Mouse (Mus musculus): ENCODE measurements around the gene Cadps. TPM values are rescaled to one million over a fixed set of nuclear protein-coding genes. Genes with fewer than 3 reads are reported as not detected.

The Cadps gene
- polyA plus RNA-seq, 1 experiment from 2014 or later = 0.62 TPM

DNA sequence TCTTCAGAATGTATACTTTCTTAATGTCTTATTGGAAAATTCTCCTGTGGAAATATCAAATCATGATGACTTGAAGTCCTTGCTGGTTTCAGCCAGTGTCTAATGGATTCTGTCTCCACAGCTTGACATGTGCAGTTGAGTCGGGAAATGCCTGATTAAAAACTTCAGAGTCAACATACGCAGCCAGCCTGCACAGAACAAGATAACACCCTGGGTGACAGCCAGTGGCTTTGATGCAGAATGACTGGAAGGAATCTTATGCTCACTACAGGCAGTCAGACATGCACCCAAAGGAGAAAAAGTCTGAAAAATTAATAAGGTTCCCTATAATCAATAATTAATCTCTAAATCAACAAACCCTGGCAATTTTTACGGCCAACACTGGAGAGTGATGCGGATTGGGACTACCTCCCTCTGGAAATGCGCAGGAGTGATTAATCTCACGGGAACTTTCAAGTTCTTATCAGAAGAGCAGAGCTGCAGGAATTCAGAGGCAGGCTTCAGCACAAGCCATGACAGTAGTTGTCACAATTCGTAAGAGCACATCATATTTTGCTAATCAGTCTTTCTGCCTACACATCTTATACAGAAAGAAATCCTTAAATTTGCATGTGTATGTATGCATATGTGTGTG is 185.6 kb downstream of the Cadps start:
- Histone ChIP-seq H3K4me3 (ENCODE audit: low read depth, low read length) (no peak overlapping the region), H3K27ac (ENCODE audit: low read depth, low read length) (no peak overlapping the region), H3K27me3 (replicated peaks; ENCODE audit: control insufficient read depth, insufficient read depth, low read length) (no peaks in the 10 kb centered on the region), H3K9me3 (ENCODE audit: control insufficient read depth, low read length) (no peaks in the 10 kb centered on the region), H3K4me2 (no peak overlapping the region), H3K9ac (ENCODE audit: low read depth, low read length) (no peak overlapping the region), H3K4me1 (replicated peaks; ENCODE audit: control insufficient read depth, insufficient read depth, low read length) (no peaks in the 10 kb centered on the region), H3K36me3 (ENCODE audit: control insufficient read depth, insufficient read depth, low read length) (no peaks in the 10 kb centered on the region)
- ATAC-seq (replicated peaks; ENCODE audit: low FRiP score) (no peak), DNase-seq (ENCODE audit: low spot score) (no peak)
- 45% methylated on average over 7 of the region's 7 CpGs for WGBS

DNA sequence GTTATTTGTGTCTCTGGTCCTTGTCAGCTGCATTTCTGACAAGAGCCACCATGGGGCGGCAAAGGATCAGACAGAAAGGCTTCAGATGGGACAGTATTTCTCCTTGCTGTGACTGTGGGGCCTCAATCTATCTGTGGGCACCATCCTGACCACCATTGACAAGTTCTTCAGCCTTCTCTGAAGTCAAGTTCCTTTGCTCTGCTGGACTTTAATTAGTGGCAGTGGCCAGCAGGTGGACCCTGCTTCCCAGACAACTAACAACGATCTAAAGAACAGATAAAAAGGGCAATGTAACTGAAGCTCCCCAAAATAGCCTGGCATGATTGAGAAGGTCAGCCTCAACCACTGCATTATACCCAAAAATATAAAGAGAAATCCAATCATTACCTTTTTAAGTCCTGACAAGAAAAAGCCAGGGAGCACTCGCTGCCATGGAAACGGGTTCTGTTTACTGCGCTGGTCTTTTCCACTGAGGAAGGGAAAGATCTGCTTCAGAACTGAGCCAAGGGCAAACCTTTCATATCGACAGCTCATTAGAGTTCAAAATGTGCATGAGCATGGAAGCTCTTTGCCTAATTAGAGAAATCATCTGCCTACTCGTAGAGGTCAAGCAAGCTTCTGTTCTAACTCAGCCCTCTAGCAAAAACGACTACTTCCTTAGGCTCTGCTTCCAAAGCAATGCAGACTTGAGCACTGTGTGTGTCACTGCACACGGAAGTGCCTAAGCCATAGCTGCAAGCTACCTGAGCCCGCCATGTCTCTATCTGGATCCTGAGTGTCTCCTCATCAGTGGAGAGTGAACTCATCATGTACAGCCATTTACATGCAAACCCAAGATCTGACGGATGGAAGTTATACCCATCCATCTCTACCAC is 198.4 kb downstream of the Cadps start:
- Histone ChIP-seq H3K4me3 (ENCODE audit: low read depth, low read length) (no peak overlapping the region), H3K36me3 (ENCODE audit: control insufficient read depth, insufficient read depth, low read length) (no peaks in the 10 kb centered on the region), H3K4me1 (replicated peaks; ENCODE audit: control insufficient read depth, insufficient read depth, low read length) (no peaks in the 10 kb centered on the region), H3K27ac (ENCODE audit: low read depth, low read length) (no peak overlapping the region), H3K4me2 (no peak overlapping the region), H3K9ac (ENCODE audit: low read depth, low read length) (no peak overlapping the region), H3K27me3 (replicated peaks; ENCODE audit: control insufficient read depth, insufficient read depth, low read length) (no peaks in the 10 kb centered on the region), H3K9me3 (ENCODE audit: control insufficient read depth, low read length) (no peaks in the 10 kb centered on the region)
- WGBS = 68% methylated on average over 11 of the region's 11 CpGs
- ATAC-seq (replicated peaks; ENCODE audit: low FRiP score) = no peak
- no peak for DNase-seq (ENCODE audit: low spot score)

DNA sequence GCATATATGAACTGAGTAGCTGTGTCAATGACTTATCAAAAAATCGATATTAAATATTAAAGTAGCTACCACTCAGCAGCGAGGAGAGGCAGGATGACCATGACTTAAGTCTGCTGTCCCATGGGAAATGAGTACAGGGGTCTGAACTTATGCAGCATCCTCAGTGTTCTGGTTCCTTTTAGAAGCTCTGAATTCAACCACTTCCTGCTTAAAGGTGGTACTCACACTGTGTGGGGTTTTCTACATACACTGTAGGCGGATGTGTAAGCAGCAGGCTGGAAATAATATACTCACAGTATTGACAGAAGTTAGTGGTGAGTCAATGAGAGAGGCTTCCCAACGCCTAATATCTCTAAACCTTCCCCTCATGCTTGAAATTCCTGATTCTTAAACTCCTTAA is 215.9 kb downstream of the Cadps start:
- DNase-seq (ENCODE audit: low spot score) = no peak
- WGBS = 71% methylated on average over 4 of the region's 4 CpGs
- no peak overlapping the region for H3K4me2 ChIP-seq
- ATAC-seq (replicated peaks; ENCODE audit: low FRiP score) = no peak
- H3K4me1 ChIP-seq (replicated peaks; ENCODE audit: control insufficient read depth, insufficient read depth, low read length) = no peaks in the 10 kb centered on the region
- H3K4me3 ChIP-seq (ENCODE audit: low read depth, low read length) = no peak overlapping the region
- H3K9ac ChIP-seq (ENCODE audit: low read depth, low read length) = no peak overlapping the region
- no peaks in the 10 kb centered on the region for H3K27me3 ChIP-seq (replicated peaks; ENCODE audit: control insufficient read depth, insufficient read depth, low read length)
- H3K9me3 ChIP-seq (ENCODE audit: control insufficient read depth, low read length) = no peaks in the 10 kb centered on the region
- no peaks in the 10 kb centered on the region for H3K36me3 ChIP-seq (ENCODE audit: control insufficient read depth, insufficient read depth, low read length)
- H3K27ac ChIP-seq (ENCODE audit: low read depth, low read length) = no peak overlapping the region

DNA sequence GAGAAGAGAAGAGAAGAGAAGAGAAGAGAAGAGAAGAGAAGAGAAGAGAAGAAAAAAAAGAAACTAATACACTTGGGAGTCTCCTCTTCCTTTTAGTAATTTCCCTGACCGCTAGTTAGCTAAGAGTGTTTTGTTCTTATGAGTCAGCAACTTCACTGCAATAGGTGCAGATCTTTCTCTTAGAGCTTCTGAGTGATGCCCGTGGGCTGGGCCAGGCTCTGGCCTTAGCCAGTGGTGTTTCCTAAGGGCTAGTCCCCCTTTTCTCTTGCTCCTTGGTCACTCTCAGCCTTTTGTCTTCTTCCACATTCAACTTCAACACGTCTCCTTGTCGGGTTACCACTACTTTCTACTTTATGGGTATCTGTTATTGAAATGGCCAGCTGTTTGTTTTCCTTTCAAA is 216.7 kb downstream of the Cadps start:
- H3K9me3 ChIP-seq (ENCODE audit: control insufficient read depth, low read length) = no peaks in the 10 kb centered on the region
- H3K9ac ChIP-seq (ENCODE audit: low read depth, low read length) = no peak overlapping the region
- 78% methylated on average over 4 of the region's 4 CpGs for WGBS
- H3K36me3 ChIP-seq (ENCODE audit: control insufficient read depth, insufficient read depth, low read length) = no peaks in the 10 kb centered on the region
- no peaks in the 10 kb centered on the region for H3K4me1 ChIP-seq (replicated peaks; ENCODE audit: control insufficient read depth, insufficient read depth, low read length)
- H3K27ac ChIP-seq (ENCODE audit: low read depth, low read length) = no peak overlapping the region
- ATAC-seq (replicated peaks; ENCODE audit: low FRiP score) (no peak), DNase-seq (ENCODE audit: low spot score) (no peak)
- H3K4me3 ChIP-seq (ENCODE audit: low read depth, low read length) = no peak overlapping the region
- no peak overlapping the region for H3K4me2 ChIP-seq
- no peaks in the 10 kb centered on the region for H3K27me3 ChIP-seq (replicated peaks; ENCODE audit: control insufficient read depth, insufficient read depth, low read length)

DNA sequence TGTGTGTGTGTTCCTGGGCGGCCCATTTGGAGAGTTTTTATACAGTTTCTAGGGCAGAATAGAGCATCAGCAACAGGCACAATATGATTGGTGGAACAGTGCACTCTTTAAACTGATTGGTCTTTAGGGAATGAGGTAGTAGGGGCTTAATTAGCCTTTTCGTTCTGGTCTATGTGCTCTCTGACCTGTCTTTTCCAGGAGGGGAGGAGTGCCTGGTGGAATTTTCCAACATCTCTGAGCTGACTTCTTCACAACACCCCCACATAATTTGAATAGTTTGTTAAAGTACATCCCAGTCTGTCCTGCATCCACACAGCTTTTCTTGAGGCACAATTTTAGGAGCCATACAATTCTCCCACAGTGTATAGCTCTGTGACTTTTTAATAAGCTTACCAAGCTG is 220.8 kb downstream of the Cadps start:
- Histone ChIP-seq H3K9me3 (ENCODE audit: control insufficient read depth, low read length) (no peaks in the 10 kb centered on the region), H3K9ac (ENCODE audit: low read depth, low read length) (no peak overlapping the region), H3K27me3 (replicated peaks; ENCODE audit: control insufficient read depth, insufficient read depth, low read length) (no peaks in the 10 kb centered on the region), H3K27ac (ENCODE audit: low read depth, low read length) (no peak overlapping the region), H3K4me3 (ENCODE audit: low read depth, low read length) (no peak overlapping the region), H3K4me2 (no peak overlapping the region), H3K36me3 (ENCODE audit: control insufficient read depth, insufficient read depth, low read length) (no peaks in the 10 kb centered on the region), H3K4me1 (replicated peaks; ENCODE audit: control insufficient read depth, insufficient read depth, low read length) (no peaks in the 10 kb centered on the region)
- WGBS = 80% methylated on average over 2 of the region's 2 CpGs
- ATAC-seq (replicated peaks; ENCODE audit: low FRiP score) (no peak), DNase-seq (ENCODE audit: low spot score) (no peak)

DNA sequence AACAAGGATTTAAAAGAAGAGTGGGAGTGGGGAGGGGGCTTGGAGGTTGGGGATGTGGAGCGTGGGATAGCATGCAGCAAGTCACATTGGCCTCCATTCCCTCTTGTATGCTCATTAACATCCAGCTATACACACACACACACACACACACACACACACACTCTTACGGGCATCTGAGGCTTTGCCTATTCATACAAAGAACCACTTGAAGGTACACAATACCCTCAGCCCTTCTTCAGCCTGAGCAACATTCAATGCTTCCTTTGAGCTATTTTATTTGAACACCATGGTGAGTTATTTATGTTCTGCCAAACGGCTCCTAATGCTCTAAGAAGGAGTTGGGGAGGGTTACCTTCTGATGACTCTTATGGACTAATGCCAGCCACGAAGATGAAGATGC is 227.6 kb downstream of the Cadps start:
- H3K4me1 ChIP-seq (replicated peaks; ENCODE audit: control insufficient read depth, insufficient read depth, low read length) = no peaks in the 10 kb centered on the region
- H3K9ac ChIP-seq (ENCODE audit: low read depth, low read length) = no peak overlapping the region
- H3K36me3 ChIP-seq (ENCODE audit: control insufficient read depth, insufficient read depth, low read length) = no peaks in the 10 kb centered on the region
- H3K27ac ChIP-seq (ENCODE audit: low read depth, low read length) = no peak overlapping the region
- DNase-seq (ENCODE audit: low spot score) = no peak
- ATAC-seq (replicated peaks; ENCODE audit: low FRiP score) = no peak
- no peaks in the 10 kb centered on the region for H3K9me3 ChIP-seq (ENCODE audit: control insufficient read depth, low read length)
- WGBS = 71% methylated on average over 4 of the region's 4 CpGs
- no peaks in the 10 kb centered on the region for H3K27me3 ChIP-seq (replicated peaks; ENCODE audit: control insufficient read depth, insufficient read depth, low read length)
- no peak overlapping the region for H3K4me2 ChIP-seq
- H3K4me3 ChIP-seq (ENCODE audit: low read depth, low read length) = no peak overlapping the region

DNA sequence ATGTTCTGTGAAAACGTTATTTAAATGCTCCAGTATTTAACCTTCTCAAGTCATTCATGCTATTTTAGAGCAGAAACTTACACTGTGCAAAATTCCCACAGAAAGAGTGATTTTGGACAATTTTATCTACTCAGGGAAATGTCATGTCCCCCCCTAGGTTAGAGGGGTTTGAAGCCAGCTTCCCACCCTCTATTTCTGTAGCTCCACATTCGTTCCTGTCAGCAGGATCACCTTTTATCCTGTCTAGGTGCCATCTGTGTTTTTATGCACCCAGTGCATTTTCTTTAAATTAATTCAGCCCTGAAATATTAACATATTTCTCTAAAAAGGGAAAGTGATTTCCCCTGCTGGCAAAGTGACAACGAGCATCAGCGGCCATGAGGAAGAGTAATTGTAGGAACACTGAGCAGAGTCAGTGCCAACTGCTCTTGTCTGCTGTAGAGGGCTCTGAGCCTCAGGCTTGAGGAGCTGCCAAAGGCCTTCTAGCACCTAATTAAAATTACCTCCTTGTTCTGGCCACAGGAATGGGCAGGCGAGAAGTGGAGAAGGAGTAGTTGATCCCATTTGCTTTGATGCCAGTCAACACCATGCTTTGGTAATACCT is 230.3 kb downstream of the Cadps start:
- 76% methylated on average over 5 of the region's 5 CpGs for WGBS
- no peak for ATAC-seq (replicated peaks; ENCODE audit: low FRiP score)
- no peak overlapping the region for H3K4me3 ChIP-seq (ENCODE audit: low read depth, low read length)
- H3K4me1 ChIP-seq (replicated peaks; ENCODE audit: control insufficient read depth, insufficient read depth, low read length) = no peaks in the 10 kb centered on the region
- no peak overlapping the region for H3K4me2 ChIP-seq
- DNase-seq (ENCODE audit: low spot score) = no peak
- H3K36me3 ChIP-seq (ENCODE audit: control insufficient read depth, insufficient read depth, low read length) = no peaks in the 10 kb centered on the region
- H3K9ac ChIP-seq (ENCODE audit: low read depth, low read length) = no peak overlapping the region
- H3K27me3 ChIP-seq (replicated peaks; ENCODE audit: control insufficient read depth, insufficient read depth, low read length) = no peaks in the 10 kb centered on the region
- no peak overlapping the region for H3K27ac ChIP-seq (ENCODE audit: low read depth, low read length)
- no peaks in the 10 kb centered on the region for H3K9me3 ChIP-seq (ENCODE audit: control insufficient read depth, low read length)

DNA sequence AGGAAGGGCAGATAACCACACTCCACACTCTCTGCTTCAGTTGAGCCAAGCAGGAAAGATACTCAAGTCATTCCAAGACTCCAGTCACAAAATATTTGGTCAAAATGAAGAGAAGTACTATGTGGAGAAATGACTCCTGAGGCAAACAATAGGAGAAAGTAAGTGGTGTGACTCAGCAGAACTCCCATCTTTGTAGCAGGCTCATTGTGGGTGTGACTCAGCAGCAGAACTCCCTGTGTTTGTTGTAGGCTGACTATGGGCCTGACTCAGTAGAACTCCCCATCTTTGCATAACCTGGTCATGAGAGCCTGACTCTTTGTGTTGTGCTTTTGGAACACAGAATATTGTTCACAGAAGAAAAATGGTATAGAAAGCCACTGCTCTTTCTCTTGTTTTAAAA is 231.1 kb downstream of the Cadps start:
- no peaks in the 10 kb centered on the region for H3K4me1 ChIP-seq (replicated peaks; ENCODE audit: control insufficient read depth, insufficient read depth, low read length)
- no peak for ATAC-seq (replicated peaks; ENCODE audit: low FRiP score)

More for the DNA sequence above, 231.1 kb downstream of the Cadps start:
- DNase-seq (ENCODE audit: low spot score) = no peak
- no peak overlapping the region for H3K4me2 ChIP-seq
- H3K9me3 ChIP-seq (ENCODE audit: control insufficient read depth, low read length) = no peaks in the 10 kb centered on the region
- H3K27me3 ChIP-seq (replicated peaks; ENCODE audit: control insufficient read depth, insufficient read depth, low read length) = no peaks in the 10 kb centered on the region
- H3K9ac ChIP-seq (ENCODE audit: low read depth, low read length) = no peak overlapping the region
- no peaks in the 10 kb centered on the region for H3K36me3 ChIP-seq (ENCODE audit: control insufficient read depth, insufficient read depth, low read length)
- no peak overlapping the region for H3K4me3 ChIP-seq (ENCODE audit: low read depth, low read length)
- H3K27ac ChIP-seq (ENCODE audit: low read depth, low read length) = no peak overlapping the region
